10 mouse cellular contexts compared by ENCODE assay signal in genomic region chr3:10511376-10511775, GRCm38 (mm10).
DNase-seq lines count a peak whose midpoint lies in the region; TF ChIP-seq lines count a peak whose summit lies in the region.
"Had no signal": no experiment of that assay in that cellular context is flagged by ENCODE, and none has a peak within 500 bp of the region (broad histone marks: within the 10 kb centered on the region; RNA-seq: fewer than 3 reads in every experiment).

No protein-coding gene starts in this region.

- intact Hi-C loops in left cerebral cortex, postnatal 25 days (cut with DNase I): no loop called here

- H3K4me3 ChIP-seq in embryonic fibroblast, embryonic 13.5 days (ENCODE audit: insufficient read depth, low read length): no peak overlapping the region
- H3K4me3 ChIP-seq: hindbrain, embryonic 15.5 days had no signal

- no peaks in the 10 kb centered on the region for H3K4me1 ChIP-seq in embryonic fibroblast, embryonic 13.5 days (ENCODE audit: control insufficient read depth, insufficient read depth, low read length)
- H3K4me1 ChIP-seq: hindbrain, embryonic 15.5 days had no signal

- TF ChIP-seq CTCF in embryonic fibroblast, embryonic 13.5 days (IDR thresholded peaks at IDR 0.05; ENCODE audit: borderline replicate concordance, insufficient read depth, low read length): no peak

- TF ChIP-seq POLR2A in embryonic fibroblast, embryonic 13.5 days (IDR thresholded peaks at IDR 0.05; ENCODE audit: low read depth, low read length): no peak

- peak overlapping the region; percentile 53 for H3K27ac ChIP-seq in embryonic fibroblast, embryonic 13.5 days (ENCODE audit: insufficient read depth, low read length)
- H3K27ac ChIP-seq: hindbrain, embryonic 15.5 days had no signal

- DNase-seq in kidney, adult 9 months: peak; percentile 2
- no peak for DNase-seq in kidney, adult 11 months
- peak; percentile 21 for DNase-seq in adrenal gland, adult 8-10 months
- DNase-seq in left cerebral cortex, postnatal 25 days (ENCODE audit: low spot score in 2 of 2): peak; percentile 20 to 60
- DNase-seq in spleen, postnatal 14 days (ENCODE audit: low spot score in 2 of 2): no peak
- DNase-seq in kidney, adult 18-20 months: no peak
- DNase-seq: embryo, embryonic 11 days; spleen, adult 18-20 months had no signal

Comparison
In these comparisons a context has a peak if more than half of its experiments do, and no peak if none do; other contexts are left out.
1. DNase-seq: peak in kidney, adult 9 months (single experiment), adrenal gland, adult 8-10 months (single experiment) and left cerebral cortex, postnatal 25 days (2 of 2); none in kidney, adult 11 months (single experiment), spleen, postnatal 14 days (0 of 2) and kidney, adult 18-20 months (single experiment).